Mouse (Mus musculus) testis, adult 2 months (tissue): ENCODE measurements around the gene Atp5b.

Source experiments
- CTCF ChIP-seq: fragments of 200-500 bp; IDR thresholded peaks from 2 replicates; pipeline ENCODE4 v1.5.1; 2012; ENCODE audit warnings: low read depth, mild to moderate bottlenecking, inconsistent platforms, low read length, moderate library complexity; ENCODE audit not compliant: control insufficient read depth, insufficient read depth, insufficient replicate concordance
- POLR2A ChIP-seq: fragments of 200-500 bp; IDR thresholded peaks from 2 replicates; pipeline ENCODE4 v1.6.1; 2012; ENCODE audit warnings: low read depth, mild to moderate bottlenecking, inconsistent platforms, low read length, moderate library complexity; ENCODE audit not compliant: control insufficient read depth

DNA sequence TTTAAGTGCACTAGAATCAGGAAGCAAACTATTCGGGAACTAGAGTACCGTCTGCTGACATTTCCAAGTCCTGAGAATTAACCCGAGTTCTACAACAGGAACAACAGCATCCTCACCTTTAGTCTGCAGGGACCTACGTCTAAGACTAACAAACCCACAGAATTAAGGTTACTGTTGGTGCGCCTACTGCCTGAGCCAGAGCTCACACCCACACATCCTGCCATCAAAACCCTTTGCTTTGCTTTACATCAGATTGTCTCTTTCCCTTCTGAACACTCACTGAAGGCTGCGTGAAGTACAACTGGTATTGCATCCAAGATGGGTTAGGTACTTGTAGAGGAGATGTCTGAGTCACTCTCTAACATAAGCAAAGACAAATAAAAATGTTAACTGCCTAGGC, 52.3 kb downstream of the Atp5b start:
- TF ChIP-seq POLR2A (no peak), CTCF (no peak)
